Mouse (Mus musculus) gastrocnemius, adult 8-10 months (tissue): Measurements from ENCODE around the gene Rrp1. TPM values are rescaled to one million over a fixed set of nuclear protein-coding genes. Genes with fewer than 3 reads are reported as not detected.
A peak's percentile ranks its signal among the peaks of the same experiment; 100 is the strongest.
"Not testable (repeated sequence)": the region's sequence is repeated elsewhere in the genome, so short reads cannot be mapped to it uniquely, and the experiment has no call there.

ENCODE experiments used
- DNase-seq, 2 experiments: peaks; one replicate each; pipeline ENCODE4 v3.0.0; 2022; ENCODE audit warnings: low spot score in 2 of 2
- total RNA-seq, 4 experiments: library from RNA; stranded (reverse); gene quantifications; 2 replicates each; pipeline ENCODE4 v1.2.4; 2022

Gene Rrp1
- total RNA-seq, 4 experiments from 2014 or later = 54.6 to 63.3 (median 59.5) TPM

DNA sequence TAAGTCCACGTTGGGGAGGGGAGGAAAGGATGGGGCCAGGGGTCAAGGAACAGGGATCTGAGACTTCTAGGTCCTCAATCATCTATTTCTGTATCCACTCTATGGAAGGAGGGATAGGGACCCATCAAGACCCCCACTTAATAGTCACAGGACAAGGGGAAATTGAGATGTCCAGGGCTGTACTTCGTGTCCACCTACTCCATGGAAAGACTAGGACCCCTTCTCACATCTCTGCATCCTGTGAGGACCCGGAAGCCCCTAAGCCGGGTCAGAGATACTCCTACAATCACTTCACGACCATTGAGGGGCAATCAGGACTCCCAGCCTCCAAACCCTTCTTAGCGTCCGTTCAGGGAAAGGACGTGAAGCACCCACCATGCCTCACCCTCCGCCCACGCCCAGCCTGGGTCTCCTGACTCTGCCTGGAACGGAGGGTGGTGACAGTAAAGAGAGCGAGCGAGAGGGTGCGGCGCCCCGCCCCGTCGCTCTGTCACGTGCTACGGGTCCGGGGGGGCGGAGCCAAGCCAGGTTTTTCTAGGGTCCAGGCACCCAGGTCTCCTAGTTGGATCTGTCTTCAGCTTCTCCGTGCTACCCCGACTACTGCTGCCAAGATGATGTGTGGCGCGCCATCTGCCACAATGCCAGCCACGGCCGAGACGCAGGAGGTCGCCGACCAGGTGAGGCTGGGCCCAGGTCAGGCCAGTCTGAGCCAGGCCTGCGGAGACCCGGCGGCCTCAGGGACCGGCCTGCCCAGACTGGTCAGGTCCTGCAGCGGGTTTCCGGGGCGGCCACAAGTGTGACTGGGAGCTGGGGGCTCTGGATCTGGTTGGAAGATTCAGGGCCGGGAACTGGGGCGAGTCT lies 12.6 kb upstream of the Rrp1 start, which contains the start of gene Cstb:
Gene Cstb (plus strand): TSS at position 489 of the 861 bp plus-strand sequence.
- DNase-seq = peak; percentile 67 to 72

DNA sequence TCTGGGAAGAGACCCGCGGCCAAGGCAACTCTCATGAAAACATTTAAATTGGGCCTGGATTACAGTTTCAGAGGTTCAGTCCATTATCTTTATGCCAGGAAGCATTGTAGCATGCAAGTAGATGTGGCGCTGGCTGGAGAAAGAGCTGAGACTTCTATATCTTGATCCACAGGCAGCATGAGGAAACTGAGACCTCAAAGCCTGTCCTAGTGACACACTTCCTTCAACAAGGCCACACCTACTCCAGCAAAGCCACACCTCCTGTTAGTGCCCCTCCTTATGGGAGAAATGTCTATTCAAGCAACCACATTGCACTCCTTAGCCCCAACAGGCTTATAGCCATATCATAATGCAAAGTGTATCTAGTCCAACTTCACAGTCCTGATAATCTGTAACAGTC lies 9.8 kb upstream of the Rrp1 start:
- no peak for DNase-seq

DNA sequence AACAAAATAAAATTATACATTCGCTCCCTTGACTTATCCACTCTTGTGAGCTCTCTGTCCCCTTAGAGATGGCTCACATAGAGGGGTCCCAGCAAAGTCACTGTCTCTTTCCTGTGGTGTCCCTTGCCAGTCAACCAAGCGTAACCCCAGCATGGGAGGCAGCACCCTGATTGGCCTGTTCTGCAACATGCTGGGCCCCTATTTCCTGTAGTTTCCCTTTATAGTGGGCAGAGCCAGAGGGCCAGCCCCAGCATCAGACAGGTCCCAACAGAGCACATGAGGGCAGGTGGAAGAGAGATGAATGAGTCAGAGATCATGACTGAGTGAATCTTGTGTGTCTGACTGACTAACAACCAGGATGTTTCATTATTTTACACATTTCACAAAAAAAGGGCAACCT lies 8.1 kb upstream of the Rrp1 start:
- DNase-seq = no peak

DNA sequence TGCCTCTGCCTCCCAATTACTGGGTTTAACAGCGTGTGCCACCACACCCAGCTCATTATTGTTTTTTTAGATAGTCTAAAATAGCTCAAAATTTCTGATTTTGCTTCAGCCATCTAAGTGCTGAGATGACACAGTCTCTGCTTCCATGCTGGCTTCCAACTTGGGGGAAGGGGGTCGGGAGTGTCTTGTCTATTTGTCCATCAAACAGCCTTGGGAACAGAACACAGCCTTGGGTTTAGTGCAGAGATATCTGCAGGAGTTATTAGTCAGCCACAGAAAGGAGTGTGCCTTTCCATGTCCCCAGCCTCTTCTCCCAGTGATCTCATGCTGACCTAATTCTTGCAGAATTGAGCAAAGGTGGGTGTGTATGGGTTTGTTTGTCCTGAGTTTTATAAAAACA lies 5.9 kb upstream of the Rrp1 start:
- DNase-seq = no peak

DNA sequence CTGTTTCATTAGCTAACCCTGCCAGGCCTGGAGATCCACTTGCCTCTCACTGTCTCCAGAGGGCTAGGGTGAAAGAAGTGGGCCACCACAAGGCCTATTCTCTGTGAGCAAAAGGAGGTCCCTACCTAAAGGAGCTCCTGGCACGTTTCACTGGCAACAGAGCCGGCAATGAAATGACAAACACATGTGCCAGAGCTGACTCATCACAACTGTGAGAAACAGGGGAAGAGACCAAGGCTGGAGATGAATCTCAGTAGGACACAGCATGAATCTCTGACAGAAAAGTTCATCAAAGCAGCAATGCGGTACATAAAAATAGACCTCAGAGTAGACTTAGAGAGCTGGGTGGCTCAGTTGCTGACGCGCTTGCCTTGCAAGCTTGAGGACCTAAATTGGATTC lies 5.0 kb upstream of the Rrp1 start:
- no peak for DNase-seq

GRCm38 (mm10) chr10:78414936-78415335 lies 2.1 kb upstream of the Rrp1 start:
- DNase-seq = not testable (repeated sequence)

- DNase-seq = no peak
Observed at GRCm38 (mm10) chr10:78413152-78413520, 293 bp upstream of the Rrp1 start.

DNA sequence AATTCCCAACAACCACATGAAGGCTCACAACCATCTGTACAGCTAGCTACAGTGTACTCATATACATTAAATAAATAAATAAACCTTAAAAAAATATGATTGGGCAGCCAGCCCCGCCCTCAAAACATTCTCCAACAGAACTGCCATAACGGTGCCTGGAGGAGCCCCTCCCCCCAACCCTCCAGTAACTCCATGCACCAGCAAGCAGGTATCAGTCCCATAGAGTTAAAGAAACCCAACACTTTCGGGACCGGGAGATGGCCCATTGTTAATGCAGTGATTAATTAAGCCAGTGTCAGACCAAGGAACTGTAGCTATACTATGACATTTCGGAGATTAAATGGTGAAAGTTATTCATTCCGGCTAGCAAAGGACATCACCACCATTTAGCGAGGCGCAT lies 992 bp downstream of the Rrp1 start:
- no peak for DNase-seq

DNA sequence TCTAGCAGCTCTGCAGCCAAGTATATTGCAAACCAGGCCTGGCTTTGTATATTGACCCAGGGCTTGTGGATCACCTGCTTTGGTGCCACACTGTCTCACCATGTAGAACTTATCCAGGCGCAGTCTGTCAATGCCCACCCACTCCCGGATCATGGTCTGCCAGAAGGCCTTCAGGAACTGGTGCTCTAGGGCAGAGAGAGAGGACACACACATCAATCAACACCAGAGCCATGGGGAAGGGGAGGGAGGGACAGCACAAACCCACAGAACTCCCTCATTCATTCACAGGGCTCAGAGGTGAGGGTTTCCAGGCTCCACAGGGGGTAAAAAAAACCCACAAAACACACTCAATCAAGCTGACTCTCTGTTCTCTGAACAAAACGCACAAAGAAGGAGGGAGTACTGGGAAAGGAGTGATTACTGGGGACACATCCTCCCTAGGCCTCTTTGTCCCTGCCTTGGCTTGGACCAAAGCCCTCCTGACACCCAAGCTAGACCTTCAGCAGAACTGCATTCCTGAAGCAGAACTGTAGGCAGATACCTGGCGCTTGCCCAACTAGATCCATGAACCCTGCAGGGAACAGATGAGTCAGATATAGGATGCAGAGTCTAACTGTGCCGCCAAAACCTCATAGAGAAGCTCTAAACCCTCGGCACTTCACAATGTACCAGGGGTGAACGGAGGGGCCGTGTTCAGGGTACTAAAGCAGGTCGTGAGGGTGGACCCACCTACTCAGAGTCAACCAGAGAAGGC lies 3.6 kb downstream of the Rrp1 start:
- no peak for DNase-seq

GRCm38 (mm10) chr10:78407132-78407531 lies 5.7 kb downstream of the Rrp1 start:
- no peak for DNase-seq

GRCm38 (mm10) chr10:78406152-78406551 lies 6.7 kb downstream of the Rrp1 start:
- DNase-seq = no peak

GRCm38 (mm10) chr10:78402301-78402922 lies 10.4 kb downstream of the Rrp1 start:
- DNase-seq = no peak

- no peak for DNase-seq
Observed at GRCm38 (mm10) chr10:78401127-78401526, 11.7 kb downstream of the Rrp1 start.

DNA sequence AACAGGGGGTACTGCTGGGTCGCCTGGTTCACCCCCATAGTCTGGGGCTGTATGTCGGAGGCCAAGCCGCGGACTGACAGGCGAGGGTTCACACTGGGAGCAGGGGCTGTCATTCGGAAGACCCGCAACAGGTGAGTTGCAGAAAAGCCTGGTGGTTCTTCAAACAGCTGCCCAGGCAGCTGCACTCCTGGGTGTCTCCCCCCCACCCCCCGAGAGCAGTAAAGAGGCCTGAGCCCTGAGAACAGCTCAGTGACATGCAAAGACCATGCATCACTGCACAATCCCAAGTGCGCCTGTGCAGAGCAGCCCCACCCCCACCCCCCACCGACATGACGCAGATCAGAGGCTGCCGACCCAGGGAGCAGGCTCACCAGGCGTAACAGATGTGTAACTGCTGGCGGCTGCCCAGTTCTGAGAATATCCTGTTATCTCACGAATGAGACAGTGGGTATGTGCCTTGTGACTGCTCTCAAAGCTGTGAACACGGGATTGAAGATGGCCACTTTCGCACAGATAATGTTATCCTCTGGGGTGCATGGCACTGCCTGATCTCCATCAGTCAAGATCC lies 13.7 kb downstream of the Rrp1 start:
- no peak for DNase-seq

- DNase-seq = no peak
Observed at GRCm38 (mm10) chr10:78396625-78396885, 16.3 kb downstream of the Rrp1 start.

DNA sequence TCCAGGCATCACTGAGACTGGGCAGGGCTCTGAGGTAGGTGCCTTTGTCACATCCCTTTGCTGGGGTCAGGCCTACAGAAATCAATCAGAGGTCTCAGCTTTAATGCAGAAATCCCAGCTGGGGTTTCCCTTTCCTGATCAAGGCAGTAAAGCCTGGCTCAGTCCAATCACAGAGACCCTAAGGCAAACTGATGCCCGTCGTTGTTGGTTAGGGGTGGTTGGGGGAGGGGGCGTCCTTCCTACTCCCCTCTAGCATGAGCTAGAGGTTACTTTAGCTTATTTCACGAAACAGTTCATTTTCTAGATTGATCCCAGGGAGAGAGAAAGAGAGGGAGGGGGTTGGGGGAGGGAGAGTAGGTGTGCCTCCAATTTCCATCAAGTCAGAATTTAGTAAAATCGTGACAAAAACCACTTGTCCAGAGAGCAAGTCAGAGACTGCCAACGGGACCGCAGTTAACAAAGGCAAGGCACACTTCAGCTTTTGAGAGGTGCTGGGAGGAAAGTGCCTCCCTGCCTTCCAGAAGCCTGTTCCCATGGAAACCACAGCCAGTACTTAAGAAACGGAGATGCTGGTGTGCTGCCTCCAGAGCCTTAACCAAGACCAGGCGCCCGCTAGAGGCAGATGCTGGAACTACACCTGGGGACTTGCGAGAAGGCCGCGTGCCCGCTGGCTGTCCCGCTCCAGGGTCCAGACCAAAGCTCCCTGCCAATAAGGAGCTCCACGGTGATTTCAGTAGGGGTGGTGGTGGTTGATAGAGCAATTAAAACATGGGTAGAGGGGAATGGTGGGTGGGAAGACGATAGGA lies 16.8 kb downstream of the Rrp1 start:
- DNase-seq = peak; percentile 79 to 84

DNA sequence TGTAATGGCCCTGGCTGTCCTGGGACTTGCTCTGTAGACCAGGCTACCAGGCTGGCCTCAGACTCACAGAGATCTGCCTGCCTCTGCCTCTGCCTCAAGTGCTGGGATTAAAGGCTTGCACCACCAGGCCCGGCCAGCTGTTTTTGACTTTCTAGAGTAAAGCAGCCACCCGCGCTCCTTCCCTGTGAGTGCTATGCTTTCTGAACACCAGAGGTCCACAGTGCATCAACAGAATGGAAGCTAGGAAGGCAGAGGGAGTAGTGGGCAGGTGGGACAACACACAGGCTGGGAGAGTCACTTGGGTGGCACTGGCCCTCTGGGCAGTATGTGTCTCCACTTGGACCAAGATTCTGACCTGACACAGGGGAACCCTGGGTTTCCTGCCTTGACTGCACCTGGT lies 17.5 kb downstream of the Rrp1 start:
- no peak for DNase-seq

- DNase-seq = peak; percentile 59 to 64
Observed at GRCm38 (mm10) chr10:78392072-78392471, 20.8 kb downstream of the Rrp1 start.

- DNase-seq = no peak
Observed at GRCm38 (mm10) chr10:78390982-78391470, 21.8 kb downstream of the Rrp1 start.

GRCm38 (mm10) chr10:78388216-78388980 lies 24.4 kb downstream of the Rrp1 start:
- no peak for DNase-seq
